Mouse (Mus musculus): ENCODE measurements at regions not wholly inside any gene's neighbourhood (a gene's known extent, or its start where the extent isn't known, plus 50 kb on each side); places are given as distances from the start of the nearest gene placed in this dataset.
A peak's percentile ranks its signal among the peaks of the same experiment; 100 is the strongest.

DNA sequence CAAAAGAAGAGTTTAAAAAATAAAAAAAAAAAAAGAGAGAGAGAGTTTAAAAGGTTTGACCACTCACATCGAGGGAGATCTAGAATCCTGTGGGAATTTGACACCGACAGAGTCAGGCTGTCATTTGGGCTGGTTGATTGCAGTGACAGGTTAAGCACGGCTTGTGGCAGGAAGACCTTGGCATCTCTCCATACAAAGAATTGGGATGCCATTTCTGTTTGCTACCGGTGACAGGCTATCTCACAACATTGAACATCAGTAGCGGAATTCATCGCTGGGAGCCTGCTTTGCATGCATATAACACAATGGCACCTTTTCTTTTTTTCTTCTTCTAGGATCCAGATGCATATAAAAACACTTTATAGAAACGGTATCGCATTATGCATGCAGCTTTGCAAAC, 53.7 kb upstream of the Gm26657 start:
- no peak for DNase-seq (ENCODE audit: low spot score in 2 of 2)

DNA sequence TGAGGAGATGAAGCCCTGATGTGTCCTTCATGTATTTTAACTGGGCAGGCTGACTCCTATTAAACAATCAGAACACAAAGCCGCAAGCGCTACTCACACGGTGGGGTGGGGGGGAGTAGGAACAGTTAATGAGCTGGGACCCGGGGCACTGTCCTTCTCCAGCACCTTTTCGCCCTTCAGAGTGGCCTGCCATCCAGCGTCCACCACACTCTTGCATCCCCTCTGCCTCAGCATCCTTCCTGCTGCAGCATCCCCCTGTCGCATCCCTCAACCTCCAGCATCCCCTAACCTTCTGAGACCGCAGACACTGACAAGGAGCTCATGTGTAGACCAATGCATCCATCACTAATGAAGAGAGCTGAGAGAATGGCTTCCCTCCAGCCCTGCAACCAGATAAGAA, 54.2 kb upstream of the Gm26657 start:
- no peak for DNase-seq (ENCODE audit: low spot score in 2 of 2)

DNA sequence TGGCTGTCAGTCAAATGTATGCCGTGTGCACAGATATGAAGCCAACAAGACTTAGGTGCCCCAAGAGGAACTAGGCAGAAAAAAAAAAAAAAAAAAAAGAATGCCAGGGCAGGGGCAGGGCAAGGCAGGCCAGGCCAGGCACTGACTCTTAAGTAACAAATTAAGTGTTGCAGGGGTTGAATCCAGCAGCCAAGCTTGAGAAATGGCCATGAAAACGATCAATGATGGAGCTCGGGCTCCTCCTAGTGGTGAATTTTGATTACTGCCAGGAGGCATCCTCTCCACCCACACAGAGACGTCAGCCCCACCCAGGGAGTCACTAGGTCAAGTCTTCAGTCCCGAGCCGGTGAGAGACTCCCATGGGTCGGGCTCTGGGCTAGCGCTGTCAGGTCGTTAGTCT, 54.7 kb upstream of the Gm26657 start:
- DNase-seq (ENCODE audit: low spot score in 2 of 2), result peak; percentile 66 to 91

DNA sequence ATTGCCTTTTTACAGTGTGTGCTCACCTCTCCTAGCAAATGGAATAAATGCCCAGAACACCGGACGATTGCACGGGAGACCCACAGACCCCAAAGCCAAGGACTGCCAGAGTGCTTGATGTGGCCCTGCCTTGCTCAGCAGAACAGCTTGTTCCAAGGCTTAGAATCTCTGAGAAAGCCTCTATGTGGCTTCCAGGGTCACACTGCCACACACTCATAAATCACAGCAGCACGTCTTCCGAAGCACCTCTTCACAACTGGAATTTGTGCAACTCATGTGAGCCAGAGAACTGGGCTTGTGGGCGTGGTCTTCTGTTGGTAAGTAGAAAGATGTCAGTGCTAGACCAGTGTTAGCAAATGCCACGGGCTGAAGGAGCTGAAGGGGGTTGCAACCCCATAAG, 55.8 kb upstream of the Gm26657 start:
- DNase-seq (ENCODE audit: low spot score in 2 of 2), result no peak

DNA sequence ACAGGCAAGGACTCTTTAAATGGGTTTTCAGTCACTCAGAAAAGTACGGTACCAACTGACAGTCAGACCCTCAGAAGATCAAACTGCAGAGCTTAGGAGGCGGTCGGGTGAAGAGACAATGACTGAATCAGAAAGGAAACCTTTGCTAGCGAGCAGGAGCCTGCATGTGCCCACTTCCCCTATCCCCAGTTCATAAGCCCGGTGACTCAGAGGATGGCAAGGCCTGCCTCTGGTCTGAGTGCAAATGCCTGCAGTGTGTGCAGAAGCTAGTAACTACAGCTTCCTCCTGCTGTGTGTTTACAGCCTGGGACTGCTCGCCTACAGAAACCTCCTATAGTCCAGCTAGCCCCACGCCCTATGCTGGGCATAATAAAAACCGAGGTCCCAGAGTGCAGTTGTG, 58.7 kb upstream of the Gm26657 start:
- no peak for DNase-seq (ENCODE audit: low spot score in 2 of 2)

DNA sequence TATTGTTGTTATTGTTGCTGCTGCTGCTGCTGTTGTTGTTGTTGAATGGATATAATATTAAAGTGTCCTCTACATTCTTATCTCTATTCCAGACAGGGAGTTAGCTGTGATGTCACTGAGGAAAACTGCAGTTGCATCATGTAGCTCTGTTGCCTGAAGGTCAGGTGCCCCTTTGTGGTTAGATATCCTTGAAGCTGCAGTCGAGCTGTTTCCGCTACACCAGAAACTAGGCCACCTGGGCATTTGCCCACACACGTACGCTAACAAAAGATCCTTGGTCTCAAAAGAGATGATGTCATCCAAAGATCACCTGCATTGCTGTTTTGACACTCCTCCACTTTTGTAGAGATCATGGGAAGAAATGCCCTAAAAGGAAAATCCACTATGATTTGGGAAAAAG, 66.0 kb upstream of the Gm26657 start:
- DNase-seq (ENCODE audit: low spot score in 2 of 2), result no peak

DNA sequence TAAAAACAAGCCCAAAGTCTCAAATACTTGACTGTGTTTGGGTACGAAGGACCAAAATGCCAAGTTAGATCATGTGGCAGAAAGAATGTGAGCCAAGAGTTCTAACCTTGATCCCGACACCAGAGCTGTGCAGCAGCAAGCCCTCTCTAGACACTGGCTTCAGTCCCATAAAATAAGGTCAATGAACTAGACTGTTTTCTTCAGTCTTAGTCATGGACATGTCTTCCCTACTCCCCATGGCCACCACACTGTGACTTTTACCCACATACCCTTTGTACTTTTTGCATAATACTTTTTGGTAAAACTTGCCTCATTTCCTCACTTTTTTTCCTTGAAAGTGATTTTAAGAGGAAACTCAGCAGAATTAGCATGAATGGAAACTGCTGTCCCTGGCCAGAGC, 74.9 kb upstream of the Gm26657 start:
- no peak for DNase-seq (ENCODE audit: low spot score in 2 of 2)

DNA sequence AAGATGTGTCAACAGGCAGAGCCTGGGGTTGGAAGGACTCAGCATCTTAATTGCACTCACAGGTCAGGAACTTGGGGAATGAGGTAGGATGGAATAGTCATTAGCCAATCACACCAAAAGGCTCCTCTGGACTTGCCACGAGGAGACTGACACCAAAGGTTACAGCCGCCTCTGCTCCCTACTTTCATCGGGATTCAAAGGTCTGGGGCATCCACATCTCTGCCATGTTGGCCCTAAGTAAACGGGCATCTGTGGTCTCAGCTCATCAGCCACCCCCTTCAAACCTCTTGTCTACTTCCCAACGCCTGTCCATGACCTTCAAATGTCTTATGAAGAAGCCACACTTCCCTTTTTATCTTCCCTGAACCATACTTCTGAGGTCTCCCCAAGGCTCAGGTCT, 78.1 kb upstream of the Gm26657 start:
- no peak for DNase-seq (ENCODE audit: low spot score in 2 of 2)

DNA sequence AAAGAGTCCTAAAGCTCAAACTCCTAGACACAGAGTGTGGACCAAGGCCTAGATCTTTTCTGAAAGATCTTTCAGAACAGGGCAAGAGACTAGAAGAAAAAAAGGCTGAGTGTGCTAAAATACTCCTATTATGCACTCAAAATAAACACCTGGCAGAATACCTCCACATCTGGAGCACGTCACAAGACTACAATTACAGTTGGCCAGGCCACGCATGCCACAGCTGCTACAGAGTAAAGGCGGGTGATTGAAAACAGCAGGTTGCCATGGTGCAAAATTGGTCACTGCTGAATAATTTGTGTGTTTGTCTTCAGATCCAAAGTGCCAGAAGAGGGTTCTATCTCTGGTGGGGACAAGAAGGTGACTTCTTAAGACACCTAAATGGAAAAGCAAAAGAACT, 82.8 kb upstream of the Gm26657 start:
- DNase-seq (ENCODE audit: low spot score in 2 of 2), result no peak

DNA sequence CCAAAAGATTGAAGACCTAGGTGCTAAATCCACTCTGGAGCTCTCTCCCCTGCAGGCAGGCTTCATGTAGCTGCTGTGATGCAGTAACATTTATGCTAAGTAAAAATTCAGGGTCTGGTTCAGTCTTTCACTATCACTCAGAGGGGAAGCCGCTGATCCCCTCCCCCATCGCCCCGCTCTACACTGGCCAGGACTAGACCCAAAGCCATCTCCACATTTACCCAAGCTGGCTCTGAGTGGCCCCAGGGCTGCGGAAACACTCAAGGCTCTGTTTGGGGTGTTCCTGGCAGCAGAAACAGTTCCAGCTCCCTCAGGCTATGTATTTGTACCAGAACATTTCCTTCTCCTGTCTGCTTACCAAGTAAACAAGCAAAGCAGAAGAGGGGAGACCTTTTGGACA, 85.5 kb upstream of the Gm26657 start:
- DNase-seq (ENCODE audit: low spot score in 2 of 2), result no peak

DNA sequence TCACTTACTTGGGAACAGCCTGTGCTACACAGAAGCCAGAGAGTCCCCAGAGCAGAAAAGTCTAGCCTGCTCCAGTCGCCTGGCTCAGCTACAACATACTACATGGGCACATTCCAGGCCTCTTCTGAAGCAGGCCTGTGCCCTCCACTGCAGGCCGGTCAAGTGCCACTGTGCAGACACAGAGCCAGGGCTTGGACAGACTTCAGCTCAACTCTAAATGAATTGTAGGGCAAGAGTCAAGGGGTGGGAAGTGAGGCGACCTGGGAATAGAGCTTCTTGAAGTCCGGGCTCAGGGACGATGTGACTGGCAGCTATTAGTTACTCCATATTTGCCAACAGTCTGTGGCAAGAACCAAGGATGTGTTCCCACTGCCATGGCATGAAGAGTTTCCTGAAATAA, 87.1 kb upstream of the Gm26657 start:
- DNase-seq (ENCODE audit: low spot score in 2 of 2), result no peak

DNA sequence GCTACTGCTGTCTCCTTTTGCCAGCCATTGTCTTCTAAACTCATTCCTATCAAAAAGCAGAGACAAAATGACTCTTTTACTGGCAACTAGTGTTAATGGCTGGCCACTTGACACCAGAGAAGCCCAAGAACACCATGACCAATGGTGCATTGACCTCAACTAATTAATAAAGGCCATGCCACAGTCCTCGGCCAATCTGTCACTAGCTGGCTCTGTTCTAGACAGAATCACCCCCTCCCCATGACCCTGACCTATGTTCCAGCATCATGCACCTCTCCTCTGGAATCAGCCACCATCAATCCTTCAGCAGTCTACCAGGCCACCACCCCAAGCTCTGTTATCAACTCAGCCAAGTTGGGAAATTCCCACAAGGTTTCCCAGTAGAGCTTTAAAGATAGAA, 90.1 kb upstream of the Gm26657 start:
- DNase-seq (ENCODE audit: low spot score in 2 of 2), result no peak

DNA sequence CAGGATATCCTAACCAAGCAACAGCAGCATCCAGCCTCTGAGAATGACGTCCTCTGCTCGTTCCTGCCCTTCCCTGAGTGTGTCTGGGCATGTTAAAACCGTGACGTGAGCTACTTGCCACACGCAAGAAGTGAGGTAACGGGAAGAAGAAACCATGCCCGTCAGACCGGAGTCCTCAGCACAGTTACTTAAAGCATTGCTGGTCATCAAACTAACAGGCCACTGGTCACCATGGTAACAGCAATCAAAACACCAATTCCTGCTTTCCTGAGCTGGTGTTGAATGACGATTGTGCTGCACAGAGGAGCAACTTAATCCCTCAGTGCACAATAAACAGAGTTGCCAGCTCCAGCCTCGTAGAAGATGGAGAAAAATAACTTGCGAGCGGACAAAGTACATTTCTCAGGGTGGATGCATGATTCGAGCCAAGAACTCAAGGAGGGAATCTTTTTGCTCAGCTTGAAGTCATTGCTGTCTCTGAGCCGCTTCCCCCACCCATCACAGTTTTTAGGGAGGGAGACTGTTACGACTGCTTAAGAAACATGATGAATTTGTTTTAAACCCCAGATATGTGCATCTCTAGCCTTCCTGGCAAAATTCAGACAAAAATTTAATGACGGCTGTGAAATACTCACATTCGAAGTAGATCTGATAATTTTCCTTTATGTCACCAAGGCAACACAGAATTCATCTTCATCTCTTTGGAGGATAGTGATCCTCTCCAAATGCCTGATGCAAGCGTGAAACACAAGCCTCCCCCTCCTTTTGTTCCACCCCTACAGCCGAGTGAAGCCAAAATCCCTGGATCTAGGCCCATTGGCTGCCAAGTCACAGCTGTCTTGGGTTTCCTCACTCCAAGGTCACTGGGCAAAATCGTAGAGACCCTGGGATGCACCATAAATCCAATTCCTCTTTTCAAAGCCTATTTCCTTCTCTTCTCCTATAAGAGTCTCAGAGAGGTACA, 95.6 kb upstream of the Gm26657 start:
- peak in 1 of 2 experiments; percentile 24 for DNase-seq (ENCODE audit: low spot score in 2 of 2)

DNA sequence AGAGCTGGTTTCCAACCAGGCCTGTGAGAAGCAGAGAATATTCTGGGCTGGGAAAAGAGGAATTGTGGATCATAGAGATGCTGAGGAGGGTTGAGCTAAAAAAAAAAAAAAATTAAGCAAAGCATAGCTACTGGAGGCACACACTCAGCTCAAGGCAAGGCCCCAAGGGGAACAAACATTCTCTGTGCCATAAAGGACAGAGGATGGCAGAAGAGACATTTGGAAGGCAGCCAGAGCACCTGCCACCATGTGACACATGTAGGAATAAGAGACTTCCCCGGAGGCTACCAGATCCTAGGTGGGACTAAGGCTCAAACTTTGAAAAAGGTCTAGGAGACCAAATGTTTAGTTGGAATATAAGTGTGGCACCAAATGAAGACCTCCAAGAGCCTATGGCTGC, 96.4 kb upstream of the Gm26657 start:
- peak in 1 of 2 experiments; percentile 26 for DNase-seq (ENCODE audit: low spot score in 2 of 2)

DNA sequence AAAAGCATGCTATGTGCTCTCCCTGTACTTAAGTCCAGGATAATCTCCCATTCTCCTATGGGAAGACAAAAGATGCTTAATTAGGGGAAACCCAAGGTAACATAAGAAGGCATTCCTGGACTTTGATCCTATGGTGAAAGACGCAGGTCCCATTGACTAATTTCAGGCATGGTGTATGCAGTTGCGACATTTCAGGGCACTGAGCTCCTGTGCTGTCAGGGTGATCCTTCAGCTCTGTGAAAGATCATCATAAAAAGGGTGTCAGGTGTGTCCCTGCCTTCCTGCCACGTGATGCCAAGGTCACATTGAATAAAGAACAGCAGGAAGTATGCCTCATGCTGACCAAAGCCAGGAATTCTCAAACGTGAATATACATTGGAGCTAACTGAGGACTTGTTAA, 100.2 kb upstream of the Gm26657 start:
- no peak for DNase-seq (ENCODE audit: low spot score in 2 of 2)

DNA sequence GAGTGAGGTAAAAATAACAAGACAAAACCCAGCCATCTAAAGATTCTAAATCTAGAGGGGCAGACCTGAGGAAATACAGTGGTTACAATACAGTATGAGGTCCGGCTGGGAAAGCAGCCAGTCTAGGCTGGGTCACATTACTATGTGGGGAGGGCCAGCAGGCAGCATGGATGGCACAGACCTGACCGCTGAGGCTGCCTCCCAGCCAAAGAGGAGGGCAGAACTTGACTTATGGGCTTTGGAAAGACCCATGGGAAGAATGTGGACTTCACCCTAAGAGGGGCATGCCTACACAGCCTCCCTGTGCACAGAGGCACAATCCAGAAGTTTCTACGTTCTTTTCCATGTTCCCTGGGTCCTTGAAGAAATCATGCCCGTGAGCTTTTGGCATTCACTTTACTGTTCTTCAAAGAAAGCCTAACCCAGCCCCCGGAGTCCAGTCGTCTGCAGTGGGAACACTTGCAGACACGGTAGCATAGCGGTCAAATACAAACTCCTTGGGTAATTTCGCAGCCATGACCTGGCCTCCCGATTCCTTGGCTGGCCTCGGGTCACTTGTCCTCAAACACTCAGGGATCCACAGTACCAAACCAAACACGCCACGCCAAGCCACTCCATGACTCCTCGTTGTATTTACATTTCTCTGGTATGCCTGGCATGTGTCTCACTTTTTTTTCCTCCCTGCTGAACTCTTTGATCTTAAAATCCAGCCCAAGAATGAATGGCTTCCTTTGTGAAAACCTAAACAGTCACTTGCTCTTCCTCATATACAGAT, 101.0 kb upstream of the Gm26657 start:
- no peak for DNase-seq (ENCODE audit: low spot score in 2 of 2)

DNA sequence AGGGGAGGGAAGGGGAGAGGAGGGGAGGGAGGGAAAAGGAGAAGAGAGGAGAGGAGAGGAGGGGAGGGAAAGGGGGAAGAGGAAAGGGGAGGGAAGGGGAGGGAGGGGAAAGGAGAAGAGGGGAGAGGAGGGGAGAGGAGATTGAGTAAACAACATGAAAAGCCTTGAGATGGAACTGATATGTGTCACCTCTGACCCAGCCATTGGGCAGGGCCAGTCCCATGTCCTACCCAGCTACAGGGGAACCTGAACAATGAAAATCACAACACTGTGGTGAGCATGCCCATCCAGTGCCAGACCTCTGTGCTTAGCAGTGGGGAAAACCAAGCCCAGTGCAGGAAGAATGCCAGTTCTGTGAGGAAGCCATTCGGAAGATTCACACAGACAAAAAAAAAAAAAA, 103.6 kb upstream of the Gm26657 start:
- DNase-seq (ENCODE audit: low spot score in 2 of 2), result no peak

DNA sequence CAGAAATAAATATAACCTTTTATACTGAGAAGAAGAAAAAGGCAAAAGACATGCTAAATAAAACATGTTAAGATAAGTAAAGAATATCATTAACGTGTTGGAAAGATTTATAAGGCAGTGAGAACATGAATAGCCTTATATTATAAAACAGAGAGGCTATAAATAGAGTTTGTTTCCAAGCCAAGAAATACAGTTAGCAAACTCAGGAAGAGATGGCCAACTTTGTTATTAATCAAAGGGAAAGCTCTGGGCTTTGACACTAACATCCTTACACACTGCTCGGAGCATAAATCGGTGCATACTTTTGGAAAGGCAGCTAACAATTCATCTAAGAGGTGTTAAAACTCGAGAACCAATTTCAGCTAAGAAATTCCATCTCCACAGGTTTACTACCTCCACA, 106.3 kb upstream of the Gm26657 start:
- DNase-seq (ENCODE audit: low spot score in 2 of 2), result no peak

DNA sequence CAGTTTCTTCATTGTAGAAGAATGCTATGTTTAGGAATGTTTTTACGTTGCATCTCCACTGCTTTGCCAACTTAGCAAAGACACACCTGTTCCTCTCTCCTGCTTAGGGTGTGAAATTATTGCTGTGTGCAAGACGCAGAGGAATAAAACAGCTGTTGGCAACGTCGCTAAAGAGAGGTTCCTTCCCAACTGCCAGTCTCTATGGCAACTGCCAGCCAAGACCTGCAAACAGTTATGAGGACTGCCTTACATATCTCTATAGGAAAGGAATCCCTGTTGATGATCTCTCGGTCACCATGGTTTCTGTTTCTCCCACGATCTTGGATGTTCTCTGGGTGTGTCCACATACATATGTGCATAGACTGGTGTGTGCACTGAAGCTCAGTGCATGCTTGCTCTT, 109.6 kb upstream of the Gm26657 start:
- DNase-seq (ENCODE audit: low spot score in 2 of 2), result no peak

DNA sequence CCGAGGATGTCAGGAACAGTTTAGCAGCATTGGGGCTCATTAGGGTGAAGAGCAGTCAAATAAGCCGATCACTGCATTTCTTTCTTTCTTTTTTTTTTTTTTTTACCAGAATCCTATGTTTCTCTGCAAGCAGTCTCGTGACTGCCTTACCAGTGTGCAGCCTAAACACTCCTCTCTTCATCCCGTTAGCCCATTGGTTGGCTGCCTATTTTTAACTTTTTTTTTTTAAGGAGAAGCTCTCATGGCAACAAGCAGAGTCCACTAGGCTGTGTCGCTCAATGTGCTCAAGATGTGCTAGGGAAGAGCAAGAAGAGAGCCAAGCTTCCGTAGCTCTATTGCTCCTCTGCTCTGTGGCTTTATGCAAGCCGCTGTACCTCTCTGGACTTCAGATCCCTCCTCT, 112.7 kb upstream of the Gm26657 start:
- no peak for DNase-seq (ENCODE audit: low spot score in 2 of 2)

DNA sequence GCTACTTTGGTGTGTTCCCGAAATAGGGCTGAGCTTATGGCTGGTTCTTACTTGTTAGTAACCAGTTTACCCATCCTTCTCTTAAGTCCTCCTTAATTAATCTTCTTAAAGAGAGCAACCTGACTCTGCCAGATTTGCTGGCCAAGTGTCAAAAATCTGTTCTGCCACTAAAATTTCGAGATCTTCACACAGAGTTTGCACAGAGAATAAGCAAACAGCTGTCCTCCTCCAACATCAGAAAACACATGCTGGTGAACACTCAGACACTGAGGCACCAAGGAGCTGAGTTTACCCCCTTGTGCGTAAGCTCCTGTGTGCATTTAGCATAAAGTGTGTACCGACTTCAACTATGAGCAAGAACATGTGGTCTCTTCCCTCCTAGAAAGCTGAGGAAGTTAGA, 118.1 kb upstream of the Gm26657 start:
- DNase-seq (ENCODE audit: low spot score in 2 of 2), result no peak

DNA sequence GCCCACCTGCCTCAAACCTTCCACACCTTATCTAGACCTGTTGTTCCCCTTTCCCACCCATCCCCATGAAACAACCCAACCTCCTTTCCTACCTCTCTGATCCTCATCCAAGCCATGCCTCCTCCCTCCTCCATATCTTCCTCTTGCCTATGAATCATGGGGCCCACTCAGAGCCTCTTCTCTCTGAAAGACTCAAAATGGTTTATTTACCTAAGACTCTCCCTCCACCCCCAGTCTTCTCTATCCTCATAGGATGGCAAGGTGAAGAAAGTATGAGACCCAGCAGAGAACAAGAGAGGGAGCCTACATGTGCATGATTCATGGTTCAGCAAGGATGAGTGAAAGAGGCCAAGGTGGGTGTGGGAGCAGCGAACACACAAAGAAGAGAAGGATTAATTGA, 118.5 kb upstream of the Gm26657 start:
- DNase-seq (ENCODE audit: low spot score in 2 of 2), result no peak

DNA sequence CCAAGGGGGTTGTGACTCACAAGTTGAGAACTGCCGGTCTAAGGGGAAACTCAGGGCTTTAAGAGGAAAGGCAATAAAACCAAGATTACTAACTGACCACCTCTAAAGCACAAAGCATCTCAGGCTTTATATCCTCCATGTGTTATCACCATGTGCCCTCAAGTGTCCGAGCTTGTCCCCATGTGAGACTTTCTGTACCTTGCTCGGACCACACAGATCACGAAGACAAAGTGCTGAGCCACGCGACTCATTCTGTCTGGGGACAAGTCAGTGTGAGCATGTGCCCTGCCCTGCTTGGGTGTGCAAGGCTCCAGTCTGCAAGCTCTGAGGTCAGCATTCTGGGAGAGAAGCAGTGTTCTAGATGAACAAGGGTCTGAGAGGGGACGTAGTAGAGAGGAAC, 119.2 kb upstream of the Gm26657 start:
- DNase-seq (ENCODE audit: low spot score in 2 of 2), result no peak

All from cerebellum, postnatal 4 days (tissue).